Mouse (Mus musculus): Measurements from ENCODE around the gene Atxn7l2. TPM values are rescaled to one million over a fixed set of nuclear protein-coding genes. Genes with fewer than 3 reads are reported as not detected.

The Atxn7l2 gene
- total and polyA plus RNA-seq, 3 experiments: 1.8 to 4.2 (median 2.6) TPM

GRCm38 (mm10) chr3:108209946-108210770 is 576 bp downstream of the Atxn7l2 start:
- H3K4me3 ChIP-seq: peak overlapping the region; percentile 83
- intact Hi-C loops (cut with DNase I): loop anchor here (5.0 kb wide), 3 partner anchors 47 to 352 kb away; partner anchors contain the start of genes Psma5 and Tmem167b
- H3K27me3 ChIP-seq (ENCODE audit: control insufficient read depth, insufficient read depth, low read length): no peaks in the 10 kb centered on the region
- no peaks in the 10 kb centered on the region for H3K36me3 ChIP-seq (ENCODE audit: control insufficient read depth, insufficient read depth, low read length)
- TF ChIP-seq CTCF (IDR thresholded peaks at IDR 0.05): no peak
- 0 out of 2 replicates have a peak, but pooled peaks have one; percentile 41 for TF ChIP-seq EP300 (IDR thresholded peaks at IDR 0.05; ENCODE audit: insufficient read depth, low read depth, low read length)
- TF ChIP-seq POLR2A (IDR thresholded peaks at IDR 0.05; ENCODE audit: insufficient read depth, low read depth, low read length): peak; percentile 94
- H3K9ac ChIP-seq (ENCODE audit: low read depth, low read length): peak overlapping the region; percentile 75
- H3K79me2 ChIP-seq (replicated peaks; ENCODE audit: control insufficient read depth, insufficient read depth, low read length): no peaks in the 10 kb centered on the region
- peak overlapping the region; percentile 99 for H3K27ac ChIP-seq
- DNase-seq: peak; percentile 91 to 96
- under 1% methylated on average over 68 of the region's 72 CpGs for WGBS
- H3K4me1 ChIP-seq (ENCODE audit: control insufficient read depth, insufficient read depth, low read length): peaks cover 2% of the 10 kb centered on the region

- TF ChIP-seq POLR2A (IDR thresholded peaks at IDR 0.05; ENCODE audit: insufficient read depth, low read depth, low read length) (no peak), EP300 (IDR thresholded peaks at IDR 0.05; ENCODE audit: insufficient read depth, low read depth, low read length) (no peak), CTCF (IDR thresholded peaks at IDR 0.05) (no peak)
- 15% methylated on average over 8 of the region's 8 CpGs for WGBS
- no peaks in the 10 kb centered on the region for H3K36me3 ChIP-seq (ENCODE audit: control insufficient read depth, insufficient read depth, low read length)
- peak overlapping the region; percentile 53 for H3K9ac ChIP-seq (ENCODE audit: low read depth, low read length)
- H3K79me2 ChIP-seq (replicated peaks; ENCODE audit: control insufficient read depth, insufficient read depth, low read length): no peaks in the 10 kb centered on the region
- H3K27me3 ChIP-seq (ENCODE audit: control insufficient read depth, insufficient read depth, low read length): no peaks in the 10 kb centered on the region
- DNase-seq: peak in 1 of 2 experiments; percentile 23
- H3K4me1 ChIP-seq (ENCODE audit: control insufficient read depth, insufficient read depth, low read length): peaks cover 2% of the 10 kb centered on the region
- no peak overlapping the region for H3K27ac ChIP-seq
- intact Hi-C loops (cut with DNase I): no loop called here
- H3K4me3 ChIP-seq: peak overlapping the region; percentile 83
Observed at GRCm38 (mm10) chr3:108209536-108209935, 1.2 kb downstream of the Atxn7l2 start.

GRCm38 (mm10) chr3:108209001-108209400 is 1.7 kb downstream of the Atxn7l2 start:
- H3K9ac ChIP-seq (ENCODE audit: low read depth, low read length): no peak overlapping the region
- TF ChIP-seq CTCF (IDR thresholded peaks at IDR 0.05): no peak
- no peak for TF ChIP-seq EP300 (IDR thresholded peaks at IDR 0.05; ENCODE audit: insufficient read depth, low read depth, low read length)
- no peak for TF ChIP-seq POLR2A (IDR thresholded peaks at IDR 0.05; ENCODE audit: insufficient read depth, low read depth, low read length)
- intact Hi-C loops (cut with DNase I): no loop called here
- no peaks in the 10 kb centered on the region for H3K79me2 ChIP-seq (replicated peaks; ENCODE audit: control insufficient read depth, insufficient read depth, low read length)
- peak in 1 of 2 experiments; percentile 15 for DNase-seq
- no peaks in the 10 kb centered on the region for H3K27me3 ChIP-seq (ENCODE audit: control insufficient read depth, insufficient read depth, low read length)
- WGBS: 79% methylated on average over 3 of the region's 3 CpGs
- H3K4me1 ChIP-seq (ENCODE audit: control insufficient read depth, insufficient read depth, low read length): peaks cover 2% of the 10 kb centered on the region
- no peak overlapping the region for H3K4me3 ChIP-seq
- H3K36me3 ChIP-seq (ENCODE audit: control insufficient read depth, insufficient read depth, low read length): no peaks in the 10 kb centered on the region
- H3K27ac ChIP-seq: no peak overlapping the region

GRCm38 (mm10) chr3:108206731-108207375 is 3.9 kb downstream of the Atxn7l2 start:
- Histone ChIP-seq H3K27ac (no peak overlapping the region), H3K4me3 (no peak overlapping the region), H3K79me2 (replicated peaks; ENCODE audit: control insufficient read depth, insufficient read depth, low read length) (no peaks in the 10 kb centered on the region), H3K9ac (ENCODE audit: low read depth, low read length) (no peak overlapping the region), H3K4me1 (ENCODE audit: control insufficient read depth, insufficient read depth, low read length) (peaks cover 2% of the 10 kb centered on the region), H3K27me3 (ENCODE audit: control insufficient read depth, insufficient read depth, low read length) (no peaks in the 10 kb centered on the region), H3K36me3 (ENCODE audit: control insufficient read depth, insufficient read depth, low read length) (no peaks in the 10 kb centered on the region)
- intact Hi-C loops (cut with DNase I): no loop called here
- 77% methylated on average over 15 of the region's 15 CpGs for WGBS
- no peak for DNase-seq
- TF ChIP-seq POLR2A (IDR thresholded peaks at IDR 0.05; ENCODE audit: insufficient read depth, low read depth, low read length): no peak
- TF ChIP-seq EP300 (IDR thresholded peaks at IDR 0.05; ENCODE audit: insufficient read depth, low read depth, low read length): no peak
- TF ChIP-seq CTCF (IDR thresholded peaks at IDR 0.05): no peak

- intact Hi-C loops (cut with DNase I): no loop called here
Observed at GRCm38 (mm10) chr3:108205601-108206000, 5.1 kb downstream of the Atxn7l2 start.

More at GRCm38 (mm10) chr3:108205601-108206000, 5.1 kb downstream of the Atxn7l2 start:
- no peaks in the 10 kb centered on the region for H3K79me2 ChIP-seq (replicated peaks; ENCODE audit: control insufficient read depth, insufficient read depth, low read length)
- no peaks in the 10 kb centered on the region for H3K27me3 ChIP-seq (ENCODE audit: control insufficient read depth, insufficient read depth, low read length)
- H3K9ac ChIP-seq (ENCODE audit: low read depth, low read length): no peak overlapping the region
- H3K36me3 ChIP-seq (ENCODE audit: control insufficient read depth, insufficient read depth, low read length): no peaks in the 10 kb centered on the region
- H3K4me1 ChIP-seq (ENCODE audit: control insufficient read depth, insufficient read depth, low read length): peaks cover 1% of the 10 kb centered on the region; the same call in 1 of the 2 replicates
- no peak overlapping the region for H3K27ac ChIP-seq
- no peak for DNase-seq
- no peak for TF ChIP-seq EP300 (IDR thresholded peaks at IDR 0.05; ENCODE audit: insufficient read depth, low read depth, low read length)
- no peak for TF ChIP-seq CTCF (IDR thresholded peaks at IDR 0.05)
- TF ChIP-seq POLR2A (IDR thresholded peaks at IDR 0.05; ENCODE audit: insufficient read depth, low read depth, low read length): no peak
- 89% methylated on average over 8 of the region's 8 CpGs for WGBS
- H3K4me3 ChIP-seq: no peak overlapping the region

All from heart, adult 2 months (tissue).